Mouse (Mus musculus) forebrain, embryonic 12.5 days (tissue): ENCODE results near the gene Ror1. TPM values are rescaled to one million over a fixed set of nuclear protein-coding genes. Genes with fewer than 3 reads are reported as not detected.

Source experiments
- ATAC-seq: fragments of 200-750 bp; cut with Nextera tagmentation; 2 replicates; pipeline ENCODE4 v1.8.0; 2017; ENCODE audit warnings: moderate TSS enrichment; ENCODE audit not compliant: low FRiP score
- H3K27ac ChIP-seq: fragments of 300-500 bp; sonication (generic); 2 replicates; pipeline ENCODE4 v1.5.1; 2016; ENCODE audit warnings: mild to moderate bottlenecking
- H3K27me3 ChIP-seq: fragments of 300-500 bp; sonication (generic); 2 replicates; pipeline ENCODE4 v1.6.1; 2016; ENCODE audit warnings: mild to moderate bottlenecking
- H3K36me3 ChIP-seq: fragments of 300-500 bp; sonication (generic); replicated peaks from 2 replicates; pipeline ENCODE4 v1.6.1; 2016; ENCODE audit warnings: mild to moderate bottlenecking
- H3K4me1 ChIP-seq: fragments of 300-500 bp; sonication (generic); 2 replicates; pipeline ENCODE4 v1.6.1; 2016
- H3K4me2 ChIP-seq: fragments of 300-500 bp; sonication (generic); 2 replicates; pipeline ENCODE4 v1.6.1; 2016; ENCODE audit warnings: mild to moderate bottlenecking, moderate library complexity
- H3K4me3 ChIP-seq: fragments of 300-500 bp; sonication (generic); replicated peaks from 2 replicates; pipeline ENCODE4 v1.5.1; 2016; ENCODE audit warnings: mild to moderate bottlenecking
- H3K9ac ChIP-seq: fragments of 300-500 bp; sonication (generic); 2 replicates; pipeline ENCODE4 v1.6.1; 2016; ENCODE audit warnings: mild to moderate bottlenecking
- H3K9me3 ChIP-seq: fragments of 300-500 bp; sonication (generic); 2 replicates; pipeline ENCODE4 v1.6.1; 2016
- WGBS: fragments of 180-500 bp; shearing (Covaris S2); methylation state at CpG from one replicate; pipeline ENCODE4 v1.1.7; 2016; 5-methylcytosine and 5-hydroxymethylcytosine counted together
- polyA plus RNA-seq: library from polyadenylated mRNA; unstranded; fragments of >200 nt; fragmentation: Nextera tagmentation; extraction: Ambion mirVana; gene quantifications from 2 replicates; pipeline ENCODE4 v1.2.1, GENCODE M21; 2016

The Ror1 gene
- polyA plus RNA-seq, 1 experiment from 2014 or later, result 4.6 TPM

DNA sequence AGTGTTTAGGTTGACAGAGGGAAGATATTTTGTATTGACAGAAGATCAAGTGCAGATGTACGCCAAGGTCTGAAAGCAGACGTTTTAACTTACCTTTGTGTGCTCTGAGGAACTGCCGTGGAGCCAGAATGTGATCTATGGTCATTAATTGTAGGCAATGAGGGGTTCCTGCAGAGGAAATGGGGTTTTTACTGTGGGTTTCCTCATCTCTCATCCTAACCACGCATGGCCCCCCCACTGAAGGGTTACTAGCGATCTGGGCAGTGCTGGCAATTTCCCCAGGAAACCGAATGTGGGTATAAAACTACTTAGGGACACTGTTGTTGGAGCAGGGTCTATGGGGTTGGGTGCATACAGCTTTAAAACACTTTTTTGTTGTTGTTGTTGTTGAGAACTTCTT is 25.5 kb upstream of the Ror1 start:
- H3K36me3 ChIP-seq, result no peaks in the 10 kb centered on the region
- H3K4me3 ChIP-seq, result no peak overlapping the region
- WGBS, result 79% methylated on average over 6 of the region's 6 CpGs
- no peak overlapping the region for H3K9ac ChIP-seq
- H3K27ac ChIP-seq, result no peak overlapping the region
- H3K27me3 ChIP-seq, result no peaks in the 10 kb centered on the region
- H3K4me2 ChIP-seq, result no peak overlapping the region
- no peaks in the 10 kb centered on the region for H3K9me3 ChIP-seq
- ATAC-seq, result no peak
- peaks cover 3% of the 10 kb centered on the region; the same call in 1 of the 2 replicates for H3K4me1 ChIP-seq

DNA sequence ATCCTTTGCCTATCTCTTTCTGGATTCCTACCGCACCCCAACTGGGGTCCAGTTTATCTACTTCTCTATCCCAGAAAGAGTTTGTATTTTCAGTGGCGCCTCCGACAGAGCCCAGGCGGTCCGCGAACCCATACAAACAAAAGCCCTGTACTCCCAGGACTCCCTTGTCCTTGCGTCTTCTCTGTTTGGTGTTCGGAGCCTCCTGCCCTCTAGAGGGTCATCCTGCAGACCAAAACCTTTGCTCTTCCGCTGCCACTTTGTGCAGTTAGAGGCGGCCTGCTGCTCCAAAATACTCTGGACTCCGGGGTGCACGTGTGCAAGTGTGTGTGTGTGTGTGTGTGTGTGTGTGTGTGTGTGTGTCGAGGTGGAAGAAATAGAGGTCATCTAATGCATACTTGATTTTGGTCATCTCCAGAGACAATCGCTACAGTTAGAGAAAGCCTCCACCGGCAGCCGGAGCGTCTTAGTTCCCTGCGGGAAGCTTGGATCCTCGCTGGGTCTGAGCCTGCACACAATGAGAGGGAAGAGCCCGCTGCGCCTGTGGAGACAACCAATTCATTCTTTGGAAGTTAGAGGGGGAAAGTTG is 1.1 kb downstream of the Ror1 start:
- H3K4me2 ChIP-seq, result peak overlapping the region; percentile 90
- no peaks in the 10 kb centered on the region for H3K36me3 ChIP-seq
- peak overlapping the region; percentile 69 for H3K9ac ChIP-seq
- H3K9me3 ChIP-seq, result no peaks in the 10 kb centered on the region
- no peak for ATAC-seq
- peak overlapping the region; percentile 68 for H3K4me3 ChIP-seq
- H3K27me3 ChIP-seq, result peaks cover 23% of the 10 kb centered on the region
- H3K4me1 ChIP-seq, result peaks cover 20% of the 10 kb centered on the region
- WGBS, result under 1% methylated on average over 21 of the region's 21 CpGs
- H3K27ac ChIP-seq, result no peak overlapping the region

DNA sequence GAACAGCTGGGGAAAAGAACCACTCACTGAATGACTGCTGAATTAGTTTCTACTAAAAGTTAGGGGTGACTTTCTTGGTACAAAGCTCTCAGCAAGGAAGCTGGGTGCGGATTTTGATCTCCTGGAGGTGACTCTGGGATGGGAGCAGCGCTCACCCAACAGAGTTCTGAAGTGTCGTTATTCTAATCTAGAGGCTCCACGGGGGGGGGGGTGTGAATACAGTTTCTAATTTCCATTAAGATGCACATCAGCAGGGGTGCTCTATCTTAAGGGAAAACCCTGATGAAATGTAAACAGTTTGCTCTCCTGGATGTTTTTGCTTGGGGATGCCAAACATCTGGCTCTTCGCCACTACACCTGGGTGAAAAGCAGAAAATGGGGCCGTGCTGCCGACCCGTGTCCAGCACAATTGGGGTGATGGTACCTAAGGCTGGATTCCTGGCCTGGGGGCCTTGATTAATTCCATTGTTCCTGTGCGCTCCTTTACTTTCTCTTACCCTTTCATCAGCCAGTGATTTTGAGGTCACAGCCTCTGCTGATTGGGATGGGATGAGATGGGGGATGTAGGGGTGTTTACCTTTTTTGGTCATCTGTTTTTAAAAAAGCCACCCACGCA is 1.9 kb downstream of the Ror1 start:
- H3K4me2 ChIP-seq, result peak overlapping the region; percentile 90
- no peak overlapping the region for H3K9ac ChIP-seq
- no peaks in the 10 kb centered on the region for H3K36me3 ChIP-seq
- H3K4me1 ChIP-seq, result peaks cover 20% of the 10 kb centered on the region
- ATAC-seq, result no peak
- peaks cover 23% of the 10 kb centered on the region for H3K27me3 ChIP-seq
- H3K27ac ChIP-seq, result no peak overlapping the region
- no peaks in the 10 kb centered on the region for H3K9me3 ChIP-seq
- 10% methylated on average over 10 of the region's 10 CpGs for WGBS
- H3K4me3 ChIP-seq, result peak overlapping the region; percentile 68; the same call in 1 of the 2 replicates

GRCm38 (mm10) chr4:100101066-100101820 is 5.7 kb downstream of the Ror1 start:
- H3K9me3 ChIP-seq, result no peaks in the 10 kb centered on the region
- no peak overlapping the region for H3K4me3 ChIP-seq
- no peak for ATAC-seq
- 80% methylated on average over 7 of the region's 7 CpGs for WGBS
- H3K27ac ChIP-seq, result no peak overlapping the region
- H3K9ac ChIP-seq, result no peak overlapping the region
- H3K4me1 ChIP-seq, result peaks cover 15% of the 10 kb centered on the region
- peaks cover 22% of the 10 kb centered on the region for H3K27me3 ChIP-seq
- H3K36me3 ChIP-seq, result no peaks in the 10 kb centered on the region
- H3K4me2 ChIP-seq, result no peak overlapping the region

DNA sequence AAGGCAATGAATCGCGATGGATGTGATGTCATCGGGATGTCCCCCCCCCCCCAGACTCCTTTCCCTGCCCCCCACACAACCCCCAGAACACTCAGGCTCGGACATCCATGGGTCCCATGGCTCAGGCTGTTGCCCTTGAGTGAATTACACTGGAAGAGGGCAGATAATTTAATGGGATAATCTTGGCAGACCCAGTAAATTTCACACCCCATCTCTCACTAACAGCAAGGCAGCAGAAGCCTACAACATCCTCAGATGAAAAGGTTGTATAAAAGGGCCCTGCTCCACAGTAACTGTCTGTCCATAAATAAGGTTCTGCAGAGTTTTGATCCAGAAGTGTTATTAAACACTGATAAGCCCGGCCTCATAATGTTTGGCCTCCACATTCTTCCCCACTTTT is 6.3 kb downstream of the Ror1 start:
- H3K27me3 ChIP-seq, result peaks cover 17% of the 10 kb centered on the region
- peaks cover 9% of the 10 kb centered on the region for H3K4me1 ChIP-seq
- no peaks in the 10 kb centered on the region for H3K9me3 ChIP-seq
- no peak overlapping the region for H3K27ac ChIP-seq
- no peak overlapping the region for H3K9ac ChIP-seq
- H3K36me3 ChIP-seq, result no peaks in the 10 kb centered on the region
- ATAC-seq, result no peak
- H3K4me3 ChIP-seq, result no peak overlapping the region
- WGBS, result 73% methylated on average over 5 of the region's 5 CpGs
- no peak overlapping the region for H3K4me2 ChIP-seq

DNA sequence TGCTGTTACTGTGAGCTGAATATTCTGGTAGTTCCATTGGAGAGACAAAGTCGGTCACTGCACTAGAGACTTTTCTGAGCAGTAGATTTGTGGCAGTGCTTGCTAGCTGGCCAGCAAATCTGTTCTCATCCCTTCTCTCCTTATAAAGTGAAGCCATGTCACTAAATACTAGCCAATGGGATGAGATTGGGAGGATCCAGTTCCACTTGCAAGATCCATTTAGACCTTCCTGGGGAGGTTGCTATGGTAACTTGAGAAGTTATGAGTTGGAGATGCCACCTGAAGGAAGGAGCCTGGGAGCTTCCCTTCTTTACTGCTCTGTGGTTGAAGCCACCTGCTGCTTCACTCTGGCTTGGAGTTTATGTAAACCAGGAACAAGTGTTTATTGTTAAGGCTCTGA is 8.7 kb downstream of the Ror1 start:
- Histone ChIP-seq H3K4me1 (no peaks in the 10 kb centered on the region), H3K4me2 (no peak overlapping the region), H3K27ac (no peak overlapping the region), H3K4me3 (no peak overlapping the region), H3K27me3 (no peaks in the 10 kb centered on the region), H3K9me3 (no peaks in the 10 kb centered on the region), H3K9ac (no peak overlapping the region), H3K36me3 (no peaks in the 10 kb centered on the region)
- ATAC-seq, result no peak
- WGBS, result 90% methylated on average over 1 of the region's 1 CpGs

- 0 out of 2 replicates have a peak, but pooled peaks cover 5% of the 10 kb centered on the region for H3K27me3 ChIP-seq
- 87% methylated on average over 9 of the region's 9 CpGs for whole genome bisulfite sequencing
- H3K36me3 ChIP-seq, result no peaks in the 10 kb centered on the region
- no peaks in the 10 kb centered on the region for H3K9me3 ChIP-seq
- H3K4me3 ChIP-seq, result no peak overlapping the region
- no peak overlapping the region for H3K9ac ChIP-seq
- H3K4me2 ChIP-seq, result no peak overlapping the region
- peaks cover 6% of the 10 kb centered on the region; the same call in 1 of the 2 replicates for H3K4me1 ChIP-seq
- no peak for ATAC-seq
- H3K27ac ChIP-seq, result no peak overlapping the region
Observed at GRCm38 (mm10) chr4:100107593-100107992, 12.0 kb downstream of the Ror1 start.

- Histone ChIP-seq H3K4me3 (no peak overlapping the region), H3K9me3 (no peaks in the 10 kb centered on the region), H3K9ac (no peak overlapping the region), H3K27me3 (0 out of 2 replicates have a peak, but pooled peaks cover 5% of the 10 kb centered on the region), H3K4me1 (peaks cover 6% of the 10 kb centered on the region; the same call in 1 of the 2 replicates), H3K27ac (no peak overlapping the region), H3K36me3 (no peaks in the 10 kb centered on the region), H3K4me2 (no peak overlapping the region)
- ATAC-seq, result no peak
- WGBS, result 87% methylated on average over 4 of the region's 4 CpGs
Observed at GRCm38 (mm10) chr4:100108551-100108950, 13.0 kb downstream of the Ror1 start.

GRCm38 (mm10) chr4:100114148-100114547 is 18.6 kb downstream of the Ror1 start:
- Histone ChIP-seq H3K27ac (no peak overlapping the region), H3K9me3 (no peaks in the 10 kb centered on the region), H3K4me1 (peaks cover 6% of the 10 kb centered on the region; the same call in 1 of the 2 replicates), H3K36me3 (no peaks in the 10 kb centered on the region), H3K4me2 (no peak overlapping the region), H3K9ac (no peak overlapping the region), H3K4me3 (no peak overlapping the region), H3K27me3 (0 out of 2 replicates have a peak, but pooled peaks cover 5% of the 10 kb centered on the region)
- no peak for ATAC-seq

DNA sequence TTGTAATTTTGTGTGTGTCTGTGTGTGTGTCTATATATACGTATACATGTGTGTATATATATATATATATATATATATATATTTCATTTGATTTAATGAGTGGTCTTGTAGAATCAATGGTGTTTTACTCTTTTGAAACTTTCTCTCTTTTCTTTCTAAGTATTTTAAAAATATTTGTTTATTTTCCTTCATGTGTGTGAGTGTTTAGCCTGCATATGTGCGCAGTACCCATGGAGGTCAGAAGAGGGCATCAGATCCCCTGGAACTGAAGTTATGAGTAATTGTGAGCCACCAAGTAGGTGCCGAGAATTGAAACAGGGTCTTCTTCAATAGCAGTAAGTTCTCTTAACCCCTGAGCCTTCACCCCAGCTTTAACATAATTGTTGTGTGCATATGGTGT is 20.8 kb downstream of the Ror1 start:
- no peak overlapping the region for H3K4me2 ChIP-seq

DNA sequence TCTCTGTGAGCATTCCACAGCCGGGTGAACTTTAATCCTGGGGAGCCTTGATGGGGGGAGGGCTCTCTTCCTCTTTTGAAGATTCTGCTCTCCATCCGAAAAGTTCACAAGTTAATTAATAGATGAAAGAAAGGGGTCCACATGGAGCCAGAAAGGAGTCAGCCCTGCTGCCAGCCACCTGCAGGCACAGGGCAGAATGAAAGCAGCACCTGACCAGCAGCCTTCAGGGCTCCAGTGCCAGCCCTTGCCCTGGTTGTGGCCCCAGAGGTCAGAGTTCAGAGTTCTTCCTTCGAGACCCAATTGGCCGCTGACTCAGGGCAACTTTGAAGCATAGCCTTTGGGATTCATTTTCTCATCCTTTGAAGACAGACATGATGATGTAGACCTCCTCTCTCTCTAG is 23.1 kb downstream of the Ror1 start:
- H3K9ac ChIP-seq, result no peak overlapping the region
- no peaks in the 10 kb centered on the region for H3K4me1 ChIP-seq
- H3K36me3 ChIP-seq, result no peaks in the 10 kb centered on the region
- H3K27me3 ChIP-seq, result no peaks in the 10 kb centered on the region
- no peak for ATAC-seq
- WGBS, result 26% methylated on average over 4 of the region's 4 CpGs
- no peak overlapping the region for H3K4me2 ChIP-seq
- no peaks in the 10 kb centered on the region for H3K9me3 ChIP-seq
- no peak overlapping the region for H3K27ac ChIP-seq
- no peak overlapping the region for H3K4me3 ChIP-seq

More for the DNA sequence above, 20.8 kb downstream of the Ror1 start:
- H3K36me3 ChIP-seq, result no peaks in the 10 kb centered on the region
- H3K9me3 ChIP-seq, result no peaks in the 10 kb centered on the region
- H3K4me1 ChIP-seq, result peaks cover 6% of the 10 kb centered on the region; the same call in 1 of the 2 replicates
- H3K4me3 ChIP-seq, result no peak overlapping the region
- H3K27me3 ChIP-seq, result 0 out of 2 replicates have a peak, but pooled peaks cover 3% of the 10 kb centered on the region
- H3K27ac ChIP-seq, result no peak overlapping the region
- WGBS, result 90% methylated on average over 3 of the region's 3 CpGs
- no peak overlapping the region for H3K9ac ChIP-seq
- no peak for ATAC-seq

GRCm38 (mm10) chr4:100119431-100119830 is 23.8 kb downstream of the Ror1 start:
- H3K27me3 ChIP-seq, result no peaks in the 10 kb centered on the region
- WGBS, result 93% methylated on average over 1 of the region's 1 CpGs

More at GRCm38 (mm10) chr4:100119431-100119830, 23.8 kb downstream of the Ror1 start:
- Histone ChIP-seq H3K4me2 (no peak overlapping the region), H3K27ac (no peak overlapping the region), H3K36me3 (no peaks in the 10 kb centered on the region), H3K9me3 (no peaks in the 10 kb centered on the region), H3K4me3 (no peak overlapping the region), H3K9ac (no peak overlapping the region), H3K4me1 (no peaks in the 10 kb centered on the region)
- no peak for ATAC-seq
